Mouse (Mus musculus): ENCODE results near the gene Vil1. TPM values are rescaled to one million over a fixed set of nuclear protein-coding genes. Genes with fewer than 3 reads are reported as not detected.
"Not testable (repeated sequence)": the region's sequence is repeated elsewhere in the genome, so short reads cannot be mapped to it uniquely, and the experiment has no call there.

Vil1 gene
- polyA plus RNA-seq, 1 experiment from 2014 or later: 0.81 TPM

DNA sequence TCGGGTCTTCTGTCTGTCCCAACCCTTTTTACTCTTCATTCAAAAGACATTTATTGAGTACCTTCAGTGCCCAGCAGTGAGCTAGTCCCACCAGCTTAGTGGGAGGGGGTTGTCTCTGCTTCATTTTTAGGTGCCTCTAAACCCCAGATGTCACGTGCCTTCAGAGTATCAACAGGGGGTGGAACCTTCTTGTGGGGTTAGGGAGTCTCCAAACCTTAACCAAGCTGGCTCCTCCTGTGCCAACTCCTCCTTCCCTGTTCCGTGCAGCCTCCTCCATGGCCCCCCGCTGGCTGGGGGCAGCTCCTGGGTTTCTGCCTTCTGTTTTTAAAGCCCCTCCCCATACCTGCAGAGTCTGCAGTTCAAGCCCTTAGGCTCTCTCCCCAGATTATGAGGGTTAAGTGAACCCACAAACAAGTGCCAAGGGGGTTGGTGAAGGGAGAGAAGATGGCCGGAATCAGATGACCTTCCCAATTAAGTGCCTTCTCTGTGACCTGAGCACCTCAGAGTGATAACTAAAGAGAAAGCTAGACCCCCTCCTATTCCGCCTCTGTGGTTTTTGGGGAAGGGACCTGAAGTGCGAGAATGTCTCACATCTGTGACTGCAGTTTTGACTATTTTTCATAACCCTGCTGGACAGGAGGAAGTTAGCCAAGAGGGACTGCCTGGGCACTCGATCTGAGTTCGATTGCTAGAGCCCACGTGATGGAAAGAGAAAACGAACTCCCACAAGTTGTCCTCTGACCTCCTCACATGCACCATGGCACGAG is 12.5 kb upstream of the Vil1 start:
- H3K9ac ChIP-seq: peak overlapping the region; percentile 64
- H3K9me3 ChIP-seq (replicated peaks); ATAC-seq; H3K27me3 ChIP-seq (replicated peaks): not testable (repeated sequence)
- peak overlapping the region; percentile 86 for H3K4me2 ChIP-seq
- H3K36me3 ChIP-seq: peaks cover 31% of the 10 kb centered on the region
- H3K4me1 ChIP-seq: peaks cover 73% of the 10 kb centered on the region
- WGBS (ENCODE audit: insufficient replicate concordance): 5% methylated on average over 12 of the region's 12 CpGs
- H3K27ac ChIP-seq: peak overlapping the region; percentile 94
- peak overlapping the region; percentile 60 for H3K4me3 ChIP-seq

DNA sequence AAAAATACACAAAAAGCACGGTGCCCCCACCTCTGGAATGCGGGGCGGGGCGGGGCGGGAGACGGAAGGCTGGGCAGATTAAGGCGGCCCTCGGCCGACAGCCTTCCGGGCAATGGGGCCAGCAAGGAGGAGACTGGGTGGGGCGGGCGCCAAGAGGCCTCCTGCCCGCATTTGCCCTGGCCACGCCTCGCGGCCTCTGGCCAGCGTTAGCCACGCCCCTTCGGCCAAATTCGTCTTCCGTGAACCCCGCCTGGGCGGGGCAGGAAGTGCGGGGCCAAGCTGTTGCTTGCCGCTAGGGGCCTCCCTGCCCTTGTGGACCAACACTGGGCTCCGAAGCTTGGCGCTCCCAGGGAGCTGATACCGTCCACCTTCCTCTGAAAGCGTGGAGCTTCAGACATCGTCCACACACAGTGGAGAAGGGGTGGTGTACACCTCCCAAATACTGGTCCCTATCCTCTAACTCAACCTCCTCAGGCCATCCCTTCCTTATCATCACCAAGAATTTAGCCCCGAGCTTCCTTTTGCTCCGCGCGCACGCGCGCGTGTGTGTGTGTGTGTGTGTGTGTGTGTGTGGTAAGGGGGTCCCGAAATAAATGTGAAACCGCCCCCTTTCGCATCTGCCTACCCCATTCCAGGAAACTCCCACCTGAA is 11.8 kb upstream of the Vil1 start:
- Histone ChIP-seq H3K27me3 (replicated peaks) (no peaks in the 10 kb centered on the region), H3K4me1 (peaks cover 78% of the 10 kb centered on the region), H3K36me3 (peaks cover 31% of the 10 kb centered on the region), H3K27ac (peak overlapping the region; percentile 94), H3K4me3 (peak overlapping the region; percentile 60), H3K9ac (peak overlapping the region; percentile 75), H3K9me3 (replicated peaks) (no peaks in the 10 kb centered on the region), H3K4me2 (peak overlapping the region; percentile 86)
- peak; percentile 90 for ATAC-seq
- whole genome bisulfite sequencing (ENCODE audit: insufficient replicate concordance): 0% methylated on average over 41 of the region's 41 CpGs

DNA sequence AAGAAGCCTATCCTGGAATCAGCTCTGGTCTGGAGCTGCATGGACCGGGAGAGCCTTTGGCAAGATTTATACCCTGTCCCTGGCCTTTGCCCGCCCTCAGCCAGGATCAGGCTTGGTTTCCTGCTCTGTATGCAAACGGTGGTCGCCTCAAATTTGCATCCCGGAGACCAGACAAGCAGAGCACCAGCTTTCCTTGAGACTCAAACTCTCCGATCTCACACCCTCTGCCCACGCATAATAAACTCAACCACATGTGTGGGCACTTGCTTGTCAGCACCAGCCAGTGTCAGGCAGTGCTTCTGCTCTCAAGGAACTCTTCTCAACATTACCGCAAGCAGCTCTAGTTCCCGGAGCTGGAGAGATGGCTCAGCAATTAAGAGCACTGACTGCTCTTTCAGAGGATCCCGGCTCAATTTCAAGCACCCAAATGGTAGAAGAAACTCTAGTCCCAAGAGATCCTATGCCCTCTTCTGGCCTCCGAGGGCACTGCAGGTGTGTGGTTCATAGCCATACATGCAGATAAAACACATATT is 11.2 kb upstream of the Vil1 start:
- Histone ChIP-seq H3K9me3 (replicated peaks) (no peaks in the 10 kb centered on the region), H3K4me2 (peak overlapping the region; percentile 86), H3K36me3 (peaks cover 30% of the 10 kb centered on the region), H3K4me1 (peaks cover 73% of the 10 kb centered on the region), H3K9ac (peak overlapping the region; percentile 75), H3K27me3 (replicated peaks) (no peaks in the 10 kb centered on the region), H3K4me3 (peak overlapping the region; percentile 60), H3K27ac (peak overlapping the region; percentile 94)
- 3% methylated on average over 11 of the region's 11 CpGs for WGBS (ENCODE audit: insufficient replicate concordance)
- peak; percentile 23 for ATAC-seq

DNA sequence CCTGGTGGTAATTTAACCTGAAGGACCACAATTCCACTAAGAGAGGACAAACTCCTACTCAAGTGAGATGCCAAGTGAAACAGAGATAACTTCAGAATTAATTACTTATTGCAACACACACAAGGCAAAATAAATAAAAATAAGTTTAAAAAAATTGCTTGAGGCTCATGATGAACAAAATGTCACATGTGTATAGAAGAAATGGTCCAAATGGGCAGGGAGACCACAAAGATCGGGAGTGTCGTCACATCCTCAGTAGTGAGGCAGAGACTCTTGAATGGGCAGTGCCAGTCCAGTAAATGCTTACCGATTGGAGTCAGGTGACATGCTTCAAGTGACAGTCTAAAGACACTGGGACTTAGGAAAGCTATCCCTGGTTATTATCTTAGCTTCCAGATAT is 8.6 kb upstream of the Vil1 start:
- H3K4me2 ChIP-seq: peak overlapping the region; percentile 68
- ATAC-seq: no peak

DNA sequence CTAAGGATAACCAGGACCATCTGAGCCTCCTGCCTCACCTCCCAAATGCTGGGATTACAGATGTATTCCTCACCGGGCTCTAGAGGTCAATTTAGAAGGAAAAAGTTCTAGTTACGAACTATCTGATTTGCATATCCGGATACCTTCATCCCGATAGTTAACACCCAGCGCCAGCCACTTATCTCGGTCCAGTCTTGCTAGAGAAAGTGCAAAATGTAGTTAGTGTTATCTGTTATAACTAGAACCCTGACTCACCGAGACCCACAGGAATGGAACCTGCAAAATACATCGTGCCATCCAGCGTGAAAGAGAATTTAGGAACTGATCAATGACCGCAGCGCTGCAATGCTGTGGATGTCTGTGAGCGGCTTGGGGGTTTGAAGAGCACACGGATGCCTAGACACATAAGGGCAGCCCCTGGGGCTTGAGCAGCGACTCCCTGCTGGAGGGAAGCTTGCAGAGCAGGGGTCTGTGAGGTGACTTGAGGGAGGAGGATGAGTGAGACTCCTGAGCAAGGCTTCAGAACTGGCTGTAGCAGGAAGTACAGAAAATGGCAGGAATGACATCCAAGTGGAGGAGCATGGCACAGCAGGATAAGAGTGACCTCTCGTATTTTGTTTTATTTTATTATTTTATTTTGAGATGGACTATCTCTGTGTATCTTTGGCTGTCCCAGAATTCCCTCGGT is 8.0 kb upstream of the Vil1 start:
- peaks cover 48% of the 10 kb centered on the region for H3K4me1 ChIP-seq
- H3K36me3 ChIP-seq: no peaks in the 10 kb centered on the region
- H3K9ac ChIP-seq: peak overlapping the region; percentile 59
- no peaks in the 10 kb centered on the region for H3K27me3 ChIP-seq (replicated peaks)
- H3K4me2 ChIP-seq: peak overlapping the region; percentile 68
- no peak for ATAC-seq
- 32% methylated on average over 16 of the region's 16 CpGs for WGBS (ENCODE audit: insufficient replicate concordance)
- H3K27ac ChIP-seq: peak overlapping the region; percentile 77
- no peaks in the 10 kb centered on the region for H3K9me3 ChIP-seq (replicated peaks)
- H3K4me3 ChIP-seq: peak overlapping the region; percentile 36

More for the DNA sequence above, 8.6 kb upstream of the Vil1 start:
- Histone ChIP-seq H3K36me3 (peaks cover 5% of the 10 kb centered on the region), H3K4me1 (peaks cover 49% of the 10 kb centered on the region), H3K9me3 (replicated peaks) (no peaks in the 10 kb centered on the region), H3K27ac (peak overlapping the region; percentile 77), H3K4me3 (no peak overlapping the region), H3K27me3 (replicated peaks) (no peaks in the 10 kb centered on the region), H3K9ac (no peak overlapping the region)
- WGBS (ENCODE audit: insufficient replicate concordance): 75% methylated on average over 3 of the region's 3 CpGs

DNA sequence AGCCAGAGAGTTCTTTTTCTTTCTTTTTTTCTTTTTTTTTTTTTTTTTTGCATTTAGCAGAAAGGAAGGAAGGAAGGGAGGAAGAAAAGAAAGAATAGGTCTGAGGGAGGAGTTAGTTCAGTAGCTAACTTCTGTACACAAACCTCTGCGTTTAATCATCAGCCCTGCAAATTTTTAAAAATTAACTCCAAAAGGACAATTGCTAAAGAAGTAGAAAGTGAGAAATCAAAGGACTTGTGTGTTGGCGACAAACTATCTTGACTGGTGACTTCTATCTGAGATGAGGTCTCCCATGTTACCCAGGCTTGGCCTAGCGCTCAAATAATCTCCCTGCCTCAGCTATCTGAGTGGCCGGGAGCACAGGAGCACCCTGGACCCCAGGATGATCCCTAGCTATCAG is 5.0 kb upstream of the Vil1 start:
- no peak for ATAC-seq
- Histone ChIP-seq H3K9me3 (replicated peaks) (no peaks in the 10 kb centered on the region), H3K27ac (no peak overlapping the region), H3K4me2 (no peak overlapping the region), H3K36me3 (no peaks in the 10 kb centered on the region), H3K4me1 (peaks cover 30% of the 10 kb centered on the region), H3K4me3 (no peak overlapping the region), H3K27me3 (replicated peaks) (no peaks in the 10 kb centered on the region), H3K9ac (no peak overlapping the region; the same call in 1 of the 2 replicates)
- WGBS (ENCODE audit: insufficient replicate concordance): 72% methylated on average over 4 of the region's 4 CpGs

DNA sequence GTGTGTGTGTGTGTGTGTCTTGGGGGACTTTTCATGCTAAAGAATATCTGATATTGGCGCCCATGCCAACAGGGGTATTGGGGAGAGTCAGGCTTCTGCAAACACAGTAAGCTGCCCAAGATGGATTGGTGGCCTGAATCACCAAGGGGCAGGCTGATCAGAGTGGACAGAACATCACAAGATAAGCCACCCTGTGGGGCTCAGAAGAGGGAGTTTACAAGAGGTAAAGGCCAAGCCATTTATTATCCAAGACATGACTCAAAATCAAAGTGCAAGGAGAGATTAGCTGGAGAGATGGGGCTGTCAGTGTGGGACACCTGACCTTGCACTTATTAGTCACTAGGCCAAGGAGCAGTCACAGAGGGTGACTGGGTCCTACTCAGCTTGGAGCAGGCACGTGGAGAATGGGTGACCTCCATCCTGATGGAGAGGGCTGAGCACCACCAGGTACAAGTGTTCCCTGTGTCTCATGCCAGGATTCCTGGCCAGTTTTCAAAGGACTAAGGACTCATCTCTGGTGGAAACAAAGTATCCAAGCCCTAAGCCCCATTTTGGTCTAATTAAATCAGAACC is 2.7 kb downstream of the Vil1 start:
- peaks cover 9% of the 10 kb centered on the region for H3K9me3 ChIP-seq (replicated peaks)
- H3K9ac ChIP-seq: no peak overlapping the region
- H3K4me3 ChIP-seq: no peak overlapping the region
- peaks cover 30% of the 10 kb centered on the region for H3K4me1 ChIP-seq
- WGBS (ENCODE audit: insufficient replicate concordance): 37% methylated on average over 2 of the region's 2 CpGs
- no peak overlapping the region for H3K4me2 ChIP-seq
- H3K36me3 ChIP-seq: no peaks in the 10 kb centered on the region
- no peak for ATAC-seq
- no peak overlapping the region for H3K27ac ChIP-seq
- H3K27me3 ChIP-seq (replicated peaks): peaks cover 7% of the 10 kb centered on the region; the same call in 1 of the 2 replicates

DNA sequence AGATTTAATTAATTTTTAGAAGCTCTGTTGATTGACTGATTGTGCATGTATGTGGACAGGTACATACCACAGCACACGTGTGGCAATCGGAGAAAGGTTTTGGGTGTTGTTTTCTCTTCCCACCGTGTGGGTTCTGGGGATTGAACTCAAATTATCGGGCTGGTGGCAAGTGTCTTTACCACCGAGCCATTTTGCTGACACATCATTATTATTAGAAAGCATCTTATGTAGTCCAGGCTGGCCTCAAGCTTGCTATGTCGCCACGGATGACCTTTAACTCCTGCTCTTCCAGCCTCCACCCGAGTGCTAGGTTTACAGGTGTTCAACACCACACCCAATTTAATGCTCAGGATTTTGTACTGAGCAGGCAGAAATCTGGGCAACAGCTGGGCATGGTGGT is 3.5 kb downstream of the Vil1 start:
- H3K4me2 ChIP-seq: no peak overlapping the region
- peaks cover 7% of the 10 kb centered on the region; the same call in 1 of the 2 replicates for H3K27me3 ChIP-seq (replicated peaks)
- H3K9me3 ChIP-seq (replicated peaks): peaks cover 9% of the 10 kb centered on the region
- no peak for ATAC-seq
- no peaks in the 10 kb centered on the region for H3K36me3 ChIP-seq
- no peak overlapping the region for H3K27ac ChIP-seq
- no peak overlapping the region for H3K9ac ChIP-seq
- H3K4me3 ChIP-seq: no peak overlapping the region
- 65% methylated on average over 8 of the region's 8 CpGs for WGBS (ENCODE audit: insufficient replicate concordance)
- peaks cover 30% of the 10 kb centered on the region for H3K4me1 ChIP-seq

DNA sequence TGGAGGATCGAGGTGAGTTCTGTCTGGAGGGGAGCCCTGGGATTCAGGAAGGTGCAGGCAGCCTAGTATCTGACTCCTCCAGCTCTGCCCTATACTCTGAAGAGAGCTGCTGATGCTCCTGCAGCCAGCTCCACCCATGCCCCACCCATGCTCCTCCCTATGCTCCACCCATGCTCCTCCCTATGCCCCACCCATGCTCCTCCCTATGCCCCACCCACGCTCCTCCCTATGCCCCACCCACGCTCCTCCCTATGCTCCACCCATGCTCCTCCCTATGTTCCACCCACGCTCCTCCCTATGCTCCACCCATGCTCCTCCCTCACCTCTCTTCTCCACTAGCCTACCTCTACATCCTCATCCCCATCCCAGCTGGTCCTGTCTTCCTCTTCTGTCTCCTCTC is 6.0 kb downstream of the Vil1 start:
- Histone ChIP-seq H3K4me2 (no peak overlapping the region), H3K27ac (peak overlapping the region; percentile 39; the same call in 1 of the 2 replicates), H3K4me1 (peaks cover 21% of the 10 kb centered on the region), H3K27me3 (replicated peaks) (peaks cover 13% of the 10 kb centered on the region; the same call in 1 of the 2 replicates), H3K4me3 (no peak overlapping the region), H3K36me3 (no peaks in the 10 kb centered on the region), H3K9ac (no peak overlapping the region), H3K9me3 (replicated peaks) (peaks cover 9% of the 10 kb centered on the region)
- WGBS (ENCODE audit: insufficient replicate concordance): 34% methylated on average over 4 of the region's 4 CpGs
- peak; percentile 84 for ATAC-seq

DNA sequence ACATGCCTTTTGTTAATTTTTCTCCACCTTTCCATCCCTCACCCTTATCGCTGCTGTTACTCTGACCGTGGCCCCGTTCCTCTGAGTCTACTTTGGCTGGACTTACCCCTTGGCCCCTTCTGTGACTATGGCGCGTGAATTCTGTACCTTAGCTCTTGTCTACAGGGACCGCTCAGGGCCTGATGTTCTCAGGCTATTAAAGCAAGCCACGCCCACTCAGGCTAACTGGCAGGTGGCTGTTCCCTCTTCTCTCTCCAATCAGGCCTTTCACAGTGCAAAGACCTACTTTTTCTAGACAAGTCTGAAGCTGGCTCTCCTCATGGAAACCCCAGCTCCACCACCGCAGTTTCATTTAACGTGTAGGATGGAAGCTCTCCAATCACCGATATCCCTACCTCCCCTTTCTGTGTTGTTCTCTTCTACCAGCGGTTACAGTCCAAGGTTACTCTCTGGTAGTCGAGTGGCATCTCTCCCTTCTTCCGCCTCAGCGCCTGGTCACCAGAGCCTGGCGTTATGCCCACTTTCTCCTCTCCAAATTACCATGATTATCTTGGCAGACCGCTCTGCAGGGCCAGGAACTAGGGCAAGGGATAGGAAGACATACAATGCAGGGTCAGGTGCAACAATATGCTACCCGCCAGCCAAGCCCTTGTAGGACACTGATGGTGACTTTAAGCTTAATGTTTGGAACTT is 9.7 kb downstream of the Vil1 start:
- H3K9me3 ChIP-seq (replicated peaks): peaks cover 9% of the 10 kb centered on the region
- H3K27me3 ChIP-seq (replicated peaks): 0 out of 2 replicates have a peak, but pooled peaks cover 14% of the 10 kb centered on the region
- H3K4me3 ChIP-seq: no peak overlapping the region
- peaks cover 15% of the 10 kb centered on the region for H3K4me1 ChIP-seq
- H3K9ac ChIP-seq: no peak overlapping the region
- 61% methylated on average over 17 of the region's 17 CpGs for WGBS (ENCODE audit: insufficient replicate concordance)
- no peaks in the 10 kb centered on the region for H3K36me3 ChIP-seq
- ATAC-seq: no peak
- H3K4me2 ChIP-seq: no peak overlapping the region
- H3K27ac ChIP-seq: no peak overlapping the region

DNA sequence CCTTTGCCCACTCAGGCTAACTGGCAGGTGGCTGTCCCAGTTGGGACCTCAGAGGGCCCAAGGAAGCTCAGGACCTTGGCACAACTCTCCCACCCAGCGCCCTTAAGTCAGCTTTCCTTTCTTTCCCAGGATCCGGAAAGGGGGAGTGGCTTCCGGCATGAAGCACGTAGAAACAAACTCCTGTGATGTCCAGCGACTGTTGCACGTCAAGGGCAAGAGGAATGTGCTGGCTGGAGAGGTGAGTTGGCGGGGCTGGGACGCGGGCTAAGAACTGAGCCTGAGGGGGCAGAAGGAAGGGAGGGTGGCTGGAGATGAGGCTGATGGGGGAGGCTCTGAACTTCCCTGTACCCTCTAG is 10.2 kb downstream of the Vil1 start:
- H3K9me3 ChIP-seq (replicated peaks): peaks cover 9% of the 10 kb centered on the region
- H3K27me3 ChIP-seq (replicated peaks): 0 out of 2 replicates have a peak, but pooled peaks cover 14% of the 10 kb centered on the region
- no peaks in the 10 kb centered on the region for H3K36me3 ChIP-seq
- 53% methylated on average over 9 of the region's 9 CpGs for WGBS (ENCODE audit: insufficient replicate concordance)
- H3K9ac ChIP-seq: no peak overlapping the region
- no peak overlapping the region for H3K4me2 ChIP-seq
- no peak for ATAC-seq
- H3K27ac ChIP-seq: no peak overlapping the region
- H3K4me1 ChIP-seq: peaks cover 10% of the 10 kb centered on the region
- H3K4me3 ChIP-seq: no peak overlapping the region

All from liver, embryonic 12.5 days (tissue).